Comparison of ENCODE assay signal across 8 mouse cellular contexts in genomic region chr5:122653446-122654267, GRCm38 (mm10). TPM values are rescaled to one million over a fixed set of nuclear protein-coding genes. Genes with fewer than 3 reads are reported as not detected.
DNase-seq lines count a peak whose midpoint lies in the region; ATAC-seq and TF ChIP-seq lines count a peak whose summit lies in the region.

No protein-coding gene starts in this region.

- peak overlapping the region; percentile 55 for H3K27ac ChIP-seq in gastrocnemius, adult 2 months
- H3K27ac ChIP-seq in embryonic facial prominence, embryonic 13.5 days, result peak overlapping the region; percentile 73
- H3K27ac ChIP-seq in neural tube, embryonic 12.5 days, result peak overlapping the region; percentile 33

- no peaks in the 10 kb centered on the region for H3K27me3 ChIP-seq in embryonic facial prominence, embryonic 13.5 days
- H3K27me3 ChIP-seq in neural tube, embryonic 12.5 days (replicated peaks), result no peaks in the 10 kb centered on the region

- H3K4me2 ChIP-seq in embryonic facial prominence, embryonic 13.5 days, result peak overlapping the region; percentile 14
- peak overlapping the region; percentile 30 for H3K4me2 ChIP-seq in neural tube, embryonic 12.5 days (replicated peaks)

- intact Hi-C loops in gastrocnemius, adult 2 months (cut with DNase I), result no loop called here
- intact Hi-C loops in left cerebral cortex, postnatal 14 days (cut with DNase I), result no loop called here
- intact Hi-C loops in gastrocnemius, postnatal 14 days (cut with DNase I; ENCODE audit: low total_unique reads), result no loop called here

- WGBS in embryonic facial prominence, embryonic 13.5 days, result 32% methylated on average over 15 of the region's 15 CpGs
- 17% methylated on average over 15 of the region's 15 CpGs for WGBS in neural tube, embryonic 12.5 days

- no peaks in the 10 kb centered on the region for H3K36me3 ChIP-seq in embryonic facial prominence, embryonic 13.5 days
- no peaks in the 10 kb centered on the region for H3K36me3 ChIP-seq in neural tube, embryonic 12.5 days

- H3K9ac ChIP-seq in embryonic facial prominence, embryonic 13.5 days, result peak overlapping the region; percentile 46; the same call in 1 of the 2 replicates
- H3K9ac ChIP-seq in neural tube, embryonic 12.5 days, result 0 out of 2 replicates have a peak overlapping the region, but pooled peaks have one; percentile 18

- peaks cover 19% of the 10 kb centered on the region for H3K4me1 ChIP-seq in embryonic facial prominence, embryonic 13.5 days
- peaks cover 22% of the 10 kb centered on the region for H3K4me1 ChIP-seq in neural tube, embryonic 12.5 days

- no peaks in the 10 kb centered on the region for H3K9me3 ChIP-seq in embryonic facial prominence, embryonic 13.5 days
- no peaks in the 10 kb centered on the region for H3K9me3 ChIP-seq in neural tube, embryonic 12.5 days

- peak; percentile 19 for DNase-seq in gastrocnemius, adult 2 months
- DNase-seq in gastrocnemius, postnatal 25 days, result no peak
- peak; percentile 28 for DNase-seq in ovary, postnatal 14 days (ENCODE audit: low spot score)
- no peak for DNase-seq in ovary, postnatal 10 days (ENCODE audit: low spot score)
- peak; percentile 46 to 68 for DNase-seq in left cerebral cortex, postnatal 14 days (ENCODE audit: low spot score in 2 of 2)
- no peak for DNase-seq in gastrocnemius, postnatal 14 days

- no peak overlapping the region for H3K4me3 ChIP-seq in gastrocnemius, adult 2 months
- no peak overlapping the region for H3K4me3 ChIP-seq in embryonic facial prominence, embryonic 13.5 days
- H3K4me3 ChIP-seq in neural tube, embryonic 12.5 days, result no peak overlapping the region

- TF ChIP-seq CTCF in gastrocnemius, adult 2 months (IDR thresholded peaks at IDR 0.05), result no peak

- ATAC-seq in embryonic facial prominence, embryonic 13.5 days (ENCODE audit: insufficient number of reproducible peaks, insufficient read depth, low FRiP score, low TSS enrichment, low read depth), result no peak
- ATAC-seq in neural tube, embryonic 12.5 days (ENCODE audit: low FRiP score, low read depth), result peak; percentile 41; the same call in 1 of the 2 replicates

RNA-seq across cellular contexts. Expression of gene P2rx7, which starts 9.9 kb away (rescaled TPM):
- 1 to 10 TPM; 1.8 TPM for total RNA-seq in gastrocnemius, adult 2 months (2021)
- total RNA-seq in gastrocnemius, postnatal 25 days (2021), result 1 to 10 TPM; 1.9 TPM
- 1.8 and 2.0 TPM in 2 replicates for polyA plus RNA-seq in embryonic facial prominence, embryonic 13.5 days (2015; fragmentation: Nextera tagmentation; extraction: Ambion mirVana)
- total RNA-seq in left cerebral cortex, postnatal 14 days (2021), result 1 to 10 TPM; 6.3 to 6.8 TPM
- polyA plus RNA-seq in neural tube, embryonic 12.5 days (2016; fragmentation: Nextera tagmentation; extraction: Ambion mirVana), result 2.8 and 3.2 TPM in 2 replicates
- total RNA-seq in gastrocnemius, postnatal 14 days (2021), result 1 to 10 TPM; 2.4 to 2.7 TPM

RNA-seq across cellular contexts. Expression of gene Ift81, which starts 39.3 kb away (rescaled TPM):
- 1 to 10 TPM; 4.6 to 8.5 TPM for total RNA-seq in gastrocnemius, adult 2 months (2021)
- 1 to 10 TPM; 2.6 to 7.1 TPM for total RNA-seq in gastrocnemius, postnatal 25 days (2021)
- polyA plus RNA-seq in embryonic facial prominence, embryonic 13.5 days (2015; fragmentation: Nextera tagmentation; extraction: Ambion mirVana), result 48.2 and 49.9 TPM in 2 replicates
- 10 to 100 TPM; 35.5 to 36.5 TPM for total RNA-seq in left cerebral cortex, postnatal 14 days (2021)
- 47.4 and 51.5 TPM in 2 replicates for polyA plus RNA-seq in neural tube, embryonic 12.5 days (2016; fragmentation: Nextera tagmentation; extraction: Ambion mirVana)
- 1 to 10 TPM; 3.7 to 6.2 TPM for total RNA-seq in gastrocnemius, postnatal 14 days (2021)

RNA-seq across cellular contexts. Expression of gene P2rx4, which starts 53.7 kb away (rescaled TPM):
- 1 to 10 TPM; 3.8 to 5.5 TPM for total RNA-seq in gastrocnemius, adult 2 months (2021)
- 1 to 10 TPM; 3.9 to 4.2 TPM for total RNA-seq in gastrocnemius, postnatal 25 days (2021)
- 13.2 and 16.9 TPM in 2 replicates for polyA plus RNA-seq in embryonic facial prominence, embryonic 13.5 days (2015; fragmentation: Nextera tagmentation; extraction: Ambion mirVana)
- total RNA-seq in left cerebral cortex, postnatal 14 days (2021), result 10 to 100 TPM; 11.3 to 11.9 TPM
- polyA plus RNA-seq in neural tube, embryonic 12.5 days (2016; fragmentation: Nextera tagmentation; extraction: Ambion mirVana), result 13.0 and 15.2 TPM in 2 replicates
- 1 to 10 TPM; 4.0 to 5.3 TPM for total RNA-seq in gastrocnemius, postnatal 14 days (2021)

Comparison
In these comparisons a context has a peak if more than half of its experiments do, and no peak if none do; other contexts are left out.
1. DNase-seq: peak in gastrocnemius, adult 2 months (single experiment), ovary, postnatal 14 days (single experiment) and left cerebral cortex, postnatal 14 days (2 of 2); none in gastrocnemius, postnatal 25 days (single experiment), ovary, postnatal 10 days (single experiment) and gastrocnemius, postnatal 14 days (single experiment).
2. Peak in every context shown above with its lines, with median percentiles within 50 percentile points of each other: H3K27ac ChIP-seq.